ENCODE assay signal across 28 mouse cellular contexts in the genomic region with DNA sequence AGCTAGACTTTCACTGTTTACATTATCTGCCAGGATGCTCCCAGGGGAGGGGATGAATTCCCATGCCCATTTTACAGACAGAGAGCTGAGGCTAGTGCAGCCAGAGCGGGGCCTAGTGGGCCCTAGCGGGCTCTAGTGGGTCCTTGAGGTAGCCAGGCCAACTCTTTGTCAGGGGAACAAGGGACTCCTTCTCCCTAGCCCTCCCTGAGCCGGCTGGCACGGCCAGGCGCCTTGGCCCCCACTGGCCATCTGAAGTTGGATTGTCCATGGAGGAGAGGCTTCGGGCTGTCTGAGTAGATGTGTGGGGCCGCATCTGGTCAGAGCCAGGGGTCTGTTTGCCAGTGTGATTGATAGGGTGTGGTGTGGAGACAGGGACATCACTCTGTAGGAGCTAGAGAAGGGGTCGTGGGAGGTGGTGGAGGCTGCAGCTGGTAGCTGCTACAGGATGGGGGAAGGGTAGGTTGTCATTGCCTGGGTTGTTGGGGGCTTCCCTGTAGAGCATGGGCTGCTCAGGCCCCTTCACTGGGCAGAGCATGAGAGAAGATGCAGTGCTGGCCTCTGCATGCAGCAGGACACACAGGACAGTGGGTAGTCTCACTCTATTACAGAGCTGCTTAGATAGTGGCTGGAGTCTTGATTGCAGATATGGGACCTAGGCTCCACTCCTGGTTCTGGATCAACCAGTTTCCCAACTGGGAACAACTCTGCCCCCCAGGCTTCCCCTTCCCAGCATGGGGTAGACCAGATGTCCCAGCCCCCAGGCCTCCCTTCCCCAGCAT. TPM values are rescaled to one million over a fixed set of nuclear protein-coding genes. Genes with fewer than 3 reads are reported as not detected.
A peak's percentile ranks its signal among the peaks of the same experiment; 100 is the strongest.
DNase-seq lines count a peak whose midpoint lies in the region; ATAC-seq and TF ChIP-seq lines count a peak whose summit lies in the region.
"Had no signal": no experiment of that assay in that cellular context is flagged by ENCODE, and none has a peak within 500 bp of the region (broad histone marks: within the 10 kb centered on the region; RNA-seq: fewer than 3 reads in every experiment).

No protein-coding gene starts in this region.

- no peak overlapping the region for H3K9ac ChIP-seq in ES-Bruce4 (ENCODE audit: low read depth, poor library complexity, severe bottlenecking)
- H3K9ac ChIP-seq: forebrain, embryonic 15.5 days; heart, embryonic 15.5 days; intestine, embryonic 15.5 days; limb, embryonic 12.5 days had no signal

- H3K9me3 ChIP-seq in ES-Bruce4 (replicated peaks; ENCODE audit: control insufficient read depth, insufficient read depth, low read length, poor library complexity, severe bottlenecking): no peaks in the 10 kb centered on the region
- H3K9me3 ChIP-seq: embryonic facial prominence, embryonic 10.5 days; forebrain, embryonic 15.5 days; heart, embryonic 15.5 days; intestine, embryonic 15.5 days; limb, embryonic 12.5 days had no signal

- H3K36me3 ChIP-seq in ES-Bruce4 (ENCODE audit: control insufficient read depth, insufficient read depth, low read length, poor library complexity, severe bottlenecking): no peaks in the 10 kb centered on the region
- H3K36me3 ChIP-seq: embryonic facial prominence, embryonic 10.5 days; forebrain, embryonic 15.5 days; heart, embryonic 15.5 days; intestine, embryonic 15.5 days; limb, embryonic 12.5 days had no signal

- no peak overlapping the region for H3K4me3 ChIP-seq in gastrocnemius, adult 2 months
- no peak overlapping the region for H3K4me3 ChIP-seq in ES-Bruce4 (ENCODE audit: low read depth, low read length)
- H3K4me3 ChIP-seq: embryonic facial prominence, embryonic 10.5 days; forebrain, embryonic 15.5 days; heart, embryonic 15.5 days; intestine, embryonic 15.5 days; limb, embryonic 12.5 days had no signal

- peak; percentile 78 for TF ChIP-seq EP300 in ES-Bruce4 (IDR thresholded peaks at IDR 0.05; ENCODE audit: insufficient read depth, low read depth, low read length)

- no peak for TF ChIP-seq CTCF in gastrocnemius, adult 2 months (IDR thresholded peaks at IDR 0.05)
- no peak for TF ChIP-seq CTCF in ES-Bruce4 (IDR thresholded peaks at IDR 0.05; ENCODE audit: low read depth, low read length)

- TF ChIP-seq POLR2A in ES-Bruce4 (IDR thresholded peaks at IDR 0.05; ENCODE audit: insufficient read depth, low read length): no peak

- no peaks in the 10 kb centered on the region for H3K27me3 ChIP-seq in ES-Bruce4 (ENCODE audit: control insufficient read depth, insufficient read depth, low read length, poor library complexity, severe bottlenecking)
- H3K27me3 ChIP-seq: forebrain, embryonic 15.5 days; heart, embryonic 15.5 days; intestine, embryonic 15.5 days; Patski had no signal

- DNase-seq in gastrocnemius, adult 2 months: peak; percentile 22
- no peak for DNase-seq in gastrocnemius, adult 18-20 months (ENCODE audit: low spot score)
- DNase-seq in layer of hippocampus, adult 9-11 months: peak; percentile 59
- no peak for DNase-seq in layer of hippocampus, postnatal 36 days
- no peak for DNase-seq in frontal cortex, postnatal 10 days (ENCODE audit: low spot score in 2 of 2)
- DNase-seq in layer of hippocampus, postnatal 14 days (ENCODE audit: low spot score in 2 of 2): no peak
- DNase-seq: cerebellum, adult 9-10 months; kidney, adult 9 months; kidney, postnatal 14 days; lung, adult 2 months; right cerebral cortex, postnatal 4 days; thymus, postnatal 25 days had no signal

- H3K4me1 ChIP-seq in ES-Bruce4 (ENCODE audit: control insufficient read depth, insufficient read depth, low read length): peaks cover 39% of the 10 kb centered on the region
- H3K4me1 ChIP-seq: forebrain, embryonic 15.5 days had no signal

- no peak overlapping the region; the same call in 1 of the 2 replicates for H3K27ac ChIP-seq in gastrocnemius, adult 2 months
- H3K27ac ChIP-seq in ES-Bruce4 (ENCODE audit: insufficient read depth, low read length): no peak overlapping the region
- H3K27ac ChIP-seq: embryonic facial prominence, embryonic 10.5 days; forebrain, embryonic 15.5 days; heart, embryonic 15.5 days; intestine, embryonic 15.5 days; limb, embryonic 12.5 days had no signal

- peak; percentile 11 for ATAC-seq in granulocyte monocyte progenitor cell, adult 5-6 weeks (replicated peaks; ENCODE audit: poor library complexity, severe bottlenecking)
- ATAC-seq: forebrain, embryonic 15.5 days; hindbrain, embryonic 16.5 days; intestine, embryonic 15.5 days; Patski had no signal

- intact Hi-C loops in gastrocnemius, adult 2 months (cut with DNase I): no loop called here

RNA-seq across cellular contexts. Expression of a gene that starts 46.8 kb away (rescaled TPM):
- 10 to 100 TPM; 85.3 to 93.9 TPM for total RNA-seq in gastrocnemius, adult 2 months (2021)
- total RNA-seq in gastrocnemius, adult 18-20 months (2021): 100 to 1,000 TPM in 1 of 2 experiments, 10 to 100 TPM in 1; 93.6 to 108 TPM
- total RNA-seq in layer of hippocampus, postnatal 36 days (2021): 10 to 100 TPM; 11.5 to 13.9 TPM
- polyA plus RNA-seq in ES-Bruce4 (2011; ENCODE audit: insufficient read depth, insufficient read length, low read depth, missing spikeins): 13.5 and 13.7 TPM in 2 replicates
- 6.7 and 9.4 TPM in 2 replicates for total RNA-seq in granulocyte monocyte progenitor cell, adult 5-6 weeks (2014; fragmentation: Nextera tagmentation)
- 6.9 and 7.8 TPM in 2 replicates for total RNA-seq in granulocyte monocyte progenitor cell, adult 5-6 weeks (2017)
- total RNA-seq in layer of hippocampus, postnatal 14 days (2021): 10 to 100 TPM; 12.6 to 14.8 TPM

RNA-seq across cellular contexts. Expression of a gene that starts 50.9 kb away (rescaled TPM):
- total RNA-seq in gastrocnemius, adult 2 months (2021): under 1 TPM; 0.31 to 0.42 TPM
- total RNA-seq in gastrocnemius, adult 18-20 months (2021): under 1 TPM in 1 of 2 experiments, not detected in 1; 0.64 TPM
- under 1 TPM; 0.40 to 0.91 TPM for total RNA-seq in layer of hippocampus, postnatal 36 days (2021)
- polyA plus RNA-seq in ES-Bruce4 (2011; ENCODE audit: insufficient read depth, insufficient read length, low read depth, missing spikeins): 22.3 and 27.9 TPM in 2 replicates
- total RNA-seq in granulocyte monocyte progenitor cell, adult 5-6 weeks (2014; fragmentation: Nextera tagmentation): 3.7 and 5.5 TPM in 2 replicates
- 2.7 and 4.9 TPM in 2 replicates for total RNA-seq in granulocyte monocyte progenitor cell, adult 5-6 weeks (2017)
- total RNA-seq in layer of hippocampus, postnatal 14 days (2021): 1 to 10 TPM; 1.4 to 1.8 TPM
- polyA plus RNA-seq: Patski had no signal

RNA-seq across cellular contexts. Expression of a gene that starts 57.0 kb away (rescaled TPM):
- total RNA-seq in gastrocnemius, adult 2 months (2021): not detected
- total RNA-seq in gastrocnemius, adult 18-20 months (2021): not detected
- not detected for total RNA-seq in layer of hippocampus, postnatal 36 days (2021)
- 4.9 and 5.0 TPM in 2 replicates for polyA plus RNA-seq in ES-Bruce4 (2011; ENCODE audit: insufficient read depth, insufficient read length, low read depth, missing spikeins)
- total RNA-seq in granulocyte monocyte progenitor cell, adult 5-6 weeks (2014; fragmentation: Nextera tagmentation): not detected in 2 replicates
- not detected in 2 replicates for total RNA-seq in granulocyte monocyte progenitor cell, adult 5-6 weeks (2017)
- total RNA-seq in layer of hippocampus, postnatal 14 days (2021): not detected
- total RNA-seq: adrenal gland, adult 18-20 months; adrenal gland, postnatal 36 days; common myeloid progenitor, adult 5-6 weeks; heart, adult 18-20 months; hematopoietic stem cell, adult 5-6 weeks had no signal
- polyA plus RNA-seq: forebrain, embryonic 15.5 days; hindbrain, embryonic 16.5 days; limb, embryonic 12.5 days; liver, embryonic 11.5 days; neural tube, embryonic 14.5 days; Patski had no signal

Comparison
In these comparisons a context has a peak if more than half of its experiments do, and no peak if none do; other contexts are left out.
1. DNase-seq: peak in gastrocnemius, adult 2 months (single experiment) and layer of hippocampus, adult 9-11 months (single experiment); none in gastrocnemius, adult 18-20 months (single experiment), layer of hippocampus, postnatal 36 days (0 of 2), frontal cortex, postnatal 10 days (0 of 2) and layer of hippocampus, postnatal 14 days (0 of 2).
2. RNA of a gene that starts 46.8 kb away (total RNA-seq): 93.6 to 108 TPM in gastrocnemius, adult 18-20 months and 85.3 to 93.9 TPM in gastrocnemius, adult 2 months; 12.6 to 14.8 TPM in layer of hippocampus, postnatal 14 days, 11.5 to 13.9 TPM in layer of hippocampus, postnatal 36 days and 6.7 to 9.4 TPM in granulocyte monocyte progenitor cell, adult 5-6 weeks; every median in the first group is over 4 times any median in the second.